Mouse (Mus musculus) central nervous system, embryonic 18 days (tissue): ENCODE measurements around the gene Cdc42ep1. TPM values are rescaled to one million over a fixed set of nuclear protein-coding genes. Genes with fewer than 3 reads are reported as not detected.

Source experiments
- polyA plus RNA-seq: library from polyadenylated mRNA; depleted of rRNA; stranded (reverse); fragments of >200 nt; gene quantifications from 2 replicates; pipeline ENCODE4 v1.2.3, GENCODE M21; 2012; rRNA removed

The Cdc42ep1 gene
- polyA plus RNA-seq: 9.2 and 10.9 TPM in 2 replicates

GRCm38 (mm10) chr15:78842371-78843163, at the start of gene Cdc42ep1:
TSS of gene Cdc42ep1 (plus strand) at chr15:78842624.

GRCm38 (mm10) chr15:78802776-78803391, 39.5 kb upstream of the Cdc42ep1 start, which contains the start of gene Card10:
TSS of gene Card10 (minus strand) at chr15:78803042.

DNA sequence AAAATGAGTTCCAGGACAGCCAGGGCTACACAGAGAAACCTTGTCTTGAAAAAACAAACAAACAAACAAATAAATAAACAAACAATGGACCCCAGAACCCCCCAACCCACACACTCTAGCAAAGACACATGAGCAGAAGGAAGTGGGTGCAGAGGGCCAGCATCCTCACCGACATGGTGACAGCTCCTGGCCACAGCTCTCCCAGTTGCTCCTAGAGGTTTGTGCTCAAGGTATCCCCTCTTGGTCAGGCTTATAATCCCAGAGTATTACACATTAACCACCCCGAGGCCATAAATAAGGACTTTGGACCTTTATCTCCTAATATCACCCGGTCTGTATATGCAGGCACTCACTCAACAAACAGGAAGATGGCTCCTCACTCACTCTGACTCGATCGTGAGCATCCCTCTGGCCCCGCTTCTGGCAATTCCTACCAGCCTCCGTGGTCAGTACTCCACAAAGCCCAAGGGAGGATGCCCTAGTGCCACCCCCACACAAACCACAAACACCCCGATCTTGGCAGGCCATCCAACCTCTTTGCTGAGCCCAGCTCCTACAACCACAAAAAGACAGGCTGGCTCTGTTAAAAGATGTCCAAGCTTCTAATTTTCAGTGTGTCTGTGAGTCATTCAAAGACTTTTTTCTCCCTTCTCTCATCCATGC, 13.0 kb downstream of the Cdc42ep1 start, which contains the start of gene Lgals2:
Lgals2 (minus strand) TSS at position 227 of the 663 bp plus-strand sequence.

GRCm38 (mm10) chr15:78876991-78877809, 34.8 kb downstream of the Cdc42ep1 start, which contains the start of gene Gga1:
TSS of gene Gga1 (plus strand) at chr15:78877190.

DNA sequence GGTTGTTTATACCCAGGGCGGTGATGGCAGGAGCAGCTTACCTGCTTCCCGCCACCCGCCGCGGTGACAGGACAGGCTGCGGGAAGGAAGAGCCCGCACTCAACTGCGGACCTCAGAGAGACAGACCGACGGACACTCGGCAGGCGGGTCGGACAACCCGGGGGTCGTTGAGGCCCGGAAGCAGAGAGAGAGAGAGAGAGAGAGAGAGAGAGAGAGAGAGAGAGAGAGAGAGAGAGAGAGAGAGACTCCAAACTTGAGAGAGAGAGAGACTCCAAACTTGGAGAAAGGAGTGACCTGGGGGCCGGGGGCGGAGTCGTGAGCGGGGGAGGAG, 57.0 kb downstream of the Cdc42ep1 start, which contains the start of gene Gm49510:
Gm49510 (plus strand) TSS at position 259 of the 331 bp plus-strand sequence.

DNA sequence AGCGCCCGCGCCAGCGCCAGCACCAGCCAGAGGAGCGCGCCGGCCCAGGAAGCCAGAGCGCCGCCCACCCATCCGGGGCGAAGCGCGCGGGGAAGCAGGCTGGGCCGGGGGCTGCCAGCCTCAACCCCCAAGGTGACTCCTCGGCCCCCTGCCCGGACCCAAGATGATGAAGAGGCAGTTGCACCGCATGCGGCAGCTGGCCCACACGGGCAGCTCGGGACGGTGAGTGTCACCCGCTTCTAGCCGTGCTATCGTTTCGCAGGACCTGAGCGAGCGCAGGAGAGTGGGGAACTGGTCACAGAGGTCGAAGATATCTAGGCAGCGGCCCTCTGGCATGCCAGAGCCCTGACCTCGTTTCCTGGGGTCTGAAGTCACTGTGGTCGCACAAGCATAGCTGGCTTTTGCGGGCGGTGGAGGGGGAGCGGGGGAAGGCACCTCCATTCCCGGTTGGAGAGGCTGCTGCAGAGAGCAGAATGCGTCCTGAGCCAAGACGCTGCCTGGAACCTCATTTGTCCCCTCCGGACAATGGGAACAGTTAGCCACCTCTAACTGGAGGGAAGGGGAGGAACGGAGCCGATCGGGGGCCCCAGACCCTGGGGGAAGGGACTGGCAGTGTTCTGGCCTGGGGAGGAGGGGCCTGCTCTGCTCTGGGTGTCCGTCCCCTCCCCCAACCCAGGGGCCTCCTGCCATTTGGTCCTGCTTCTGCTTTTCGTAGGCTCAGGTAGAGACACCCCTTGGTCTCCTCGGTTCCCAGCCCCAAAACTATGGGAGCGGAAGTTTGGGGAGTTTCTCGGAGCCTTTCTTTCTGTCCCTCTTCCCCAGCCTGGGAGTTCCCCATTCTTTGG, 57.5 kb downstream of the Cdc42ep1 start, which contains the start of gene Sh3bp1:
Sh3bp1 (plus strand) TSS at position 29 of the 845 bp plus-strand sequence.

Other genes starting within 250 kb of the Cdc42ep1 start
- 3.4 and 4.3 TPM in 2 replicates for gene Cyth4, start 245.6 kb upstream of the Cdc42ep1 start, polyA plus RNA-seq
- gene Elfn2, start 123.9 kb upstream of the Cdc42ep1 start, polyA plus RNA-seq: 27.7 and 33.0 TPM in 2 replicates
- 14.3 and 15.5 TPM in 2 replicates for gene Mfng, start 69.1 kb upstream of the Cdc42ep1 start, polyA plus RNA-seq
- gene Card10, start 39.6 kb upstream of the Cdc42ep1 start, polyA plus RNA-seq: 5.8 and 6.5 TPM in 2 replicates
- gene Lgals2, start 12.9 kb downstream of the Cdc42ep1 start, polyA plus RNA-seq: 0.11 TPM in 1 of 2 replicates, not detected in the other
- 54.1 and 61.2 TPM in 2 replicates for gene Gga1, start 34.6 kb downstream of the Cdc42ep1 start, polyA plus RNA-seq
- not detected in 2 replicates for gene Gm49510, start 57.0 kb downstream of the Cdc42ep1 start, polyA plus RNA-seq
- 6.9 and 7.5 TPM in 2 replicates for gene Sh3bp1, start 57.1 kb downstream of the Cdc42ep1 start, polyA plus RNA-seq
- gene Pdxp, start 71.3 kb downstream of the Cdc42ep1 start, polyA plus RNA-seq: 167 and 168 TPM in 2 replicates
- gene Lgals1, start 84.1 kb downstream of the Cdc42ep1 start, polyA plus RNA-seq: 56.7 and 143 TPM in 2 replicates
- gene Nol12, start 92.3 kb downstream of the Cdc42ep1 start, polyA plus RNA-seq: 49.7 and 50.2 TPM in 2 replicates
- gene Triobp, start 105.1 kb downstream of the Cdc42ep1 start, polyA plus RNA-seq: 45.7 and 55.1 TPM in 2 replicates
- 142 and 150 TPM in 2 replicates for gene H1f0, start 185.8 kb downstream of the Cdc42ep1 start, polyA plus RNA-seq
- gene Galr3, start 199.3 kb downstream of the Cdc42ep1 start, polyA plus RNA-seq: 0.23 and 0.38 TPM in 2 replicates
- gene Ankrd54, start 220.3 kb downstream of the Cdc42ep1 start, polyA plus RNA-seq: 49.4 and 57.3 TPM in 2 replicates
- 154 and 158 TPM in 2 replicates for gene Eif3l, start 232.6 kb downstream of the Cdc42ep1 start, polyA plus RNA-seq